Mouse (Mus musculus) lung, postnatal 14 days (tissue): ENCODE data around the gene Esrra.

ENCODE experiments used
- DNase-seq: peaks from one replicate; pipeline ENCODE4 v3.0.0; 2021

Gene Esrra

DNA sequence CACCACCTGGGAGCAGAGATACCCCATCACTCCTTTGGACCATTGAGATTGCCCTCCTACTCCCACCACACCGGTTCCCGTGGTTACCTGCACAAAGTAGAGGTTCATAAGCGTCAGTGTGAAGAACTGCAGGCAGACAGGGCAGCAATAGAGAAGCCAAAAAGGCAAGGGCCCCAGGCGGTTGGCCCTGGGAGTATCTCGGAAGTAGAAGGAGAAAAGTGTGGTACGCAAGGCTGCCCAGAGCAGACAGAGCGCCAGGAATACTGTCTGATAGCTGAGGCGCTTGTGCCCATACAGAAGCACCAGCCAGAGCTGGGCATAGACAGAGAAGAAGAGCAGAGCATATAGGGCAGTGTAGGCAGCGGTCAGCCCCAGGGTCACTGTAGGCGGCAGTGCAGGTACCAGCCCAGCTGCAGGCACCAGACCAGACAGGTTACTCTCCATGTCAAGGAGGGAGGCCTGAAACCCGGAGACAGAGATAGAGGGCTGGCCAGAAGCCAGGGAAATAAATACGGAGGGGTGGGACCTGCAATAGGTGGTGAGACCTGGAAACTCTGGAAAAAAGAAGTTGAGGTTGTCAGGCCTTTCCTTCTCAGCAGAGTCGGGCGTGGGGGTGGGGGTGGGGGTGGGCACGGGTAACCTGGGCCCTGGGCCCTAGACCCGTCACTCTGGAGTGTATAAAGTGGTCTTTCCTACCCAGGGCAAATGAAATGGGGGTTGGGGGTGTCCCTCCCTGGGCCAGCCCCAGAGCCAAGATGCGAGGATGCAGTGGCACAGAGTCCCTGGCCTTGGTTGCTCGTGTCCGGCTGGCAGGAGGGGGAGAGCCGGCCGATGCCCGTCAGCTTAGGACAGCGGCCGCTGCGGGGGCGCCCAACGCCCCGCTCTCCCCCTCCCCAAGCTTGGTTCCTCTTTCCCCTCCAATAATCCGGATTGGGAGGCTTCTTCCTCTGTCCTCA is 19.1 kb upstream of the Esrra start:
- DNase-seq: no peak

DNA sequence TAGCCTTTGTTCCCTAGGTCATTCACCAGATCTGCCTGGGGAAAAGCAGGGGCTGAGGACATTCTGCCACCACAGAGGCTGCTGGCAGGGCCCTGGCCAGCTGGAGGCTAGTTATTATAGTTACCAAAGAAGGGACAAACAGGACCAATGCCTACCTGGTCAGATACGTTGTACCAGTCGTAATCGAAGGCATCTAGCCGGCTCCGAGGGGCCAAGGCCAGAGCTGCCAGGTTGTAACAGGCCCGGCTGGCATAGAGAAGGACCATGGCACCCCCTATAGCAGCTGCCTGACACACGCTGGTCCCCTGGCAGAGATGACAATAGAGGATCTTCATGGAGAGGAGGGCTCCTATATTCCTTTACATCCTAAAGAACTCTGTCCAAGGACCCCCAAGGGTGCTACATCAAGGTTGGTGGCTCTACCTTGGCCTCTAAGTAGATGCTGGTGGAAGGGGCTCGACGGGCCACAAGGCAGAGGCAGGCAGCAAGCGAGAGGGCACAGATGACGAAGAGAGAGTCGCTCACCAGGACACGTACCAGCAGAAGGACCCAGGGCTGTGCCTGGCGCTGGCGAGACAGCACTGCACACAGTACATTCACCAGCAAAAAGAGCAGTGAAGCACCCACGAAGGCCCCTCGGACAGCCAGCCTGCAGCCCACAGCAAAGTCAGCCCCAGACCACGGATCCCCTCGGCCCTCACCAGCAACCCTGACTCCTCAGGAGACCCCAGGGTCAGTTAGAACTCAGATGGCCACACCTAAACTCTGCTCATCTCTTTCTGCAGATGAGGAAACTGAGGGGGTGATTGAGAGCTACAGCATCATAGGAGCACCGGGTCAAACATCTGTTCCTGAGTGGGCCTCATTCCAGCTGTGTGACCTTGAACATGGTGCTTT is 17.7 kb upstream of the Esrra start:
- no peak for DNase-seq

DNA sequence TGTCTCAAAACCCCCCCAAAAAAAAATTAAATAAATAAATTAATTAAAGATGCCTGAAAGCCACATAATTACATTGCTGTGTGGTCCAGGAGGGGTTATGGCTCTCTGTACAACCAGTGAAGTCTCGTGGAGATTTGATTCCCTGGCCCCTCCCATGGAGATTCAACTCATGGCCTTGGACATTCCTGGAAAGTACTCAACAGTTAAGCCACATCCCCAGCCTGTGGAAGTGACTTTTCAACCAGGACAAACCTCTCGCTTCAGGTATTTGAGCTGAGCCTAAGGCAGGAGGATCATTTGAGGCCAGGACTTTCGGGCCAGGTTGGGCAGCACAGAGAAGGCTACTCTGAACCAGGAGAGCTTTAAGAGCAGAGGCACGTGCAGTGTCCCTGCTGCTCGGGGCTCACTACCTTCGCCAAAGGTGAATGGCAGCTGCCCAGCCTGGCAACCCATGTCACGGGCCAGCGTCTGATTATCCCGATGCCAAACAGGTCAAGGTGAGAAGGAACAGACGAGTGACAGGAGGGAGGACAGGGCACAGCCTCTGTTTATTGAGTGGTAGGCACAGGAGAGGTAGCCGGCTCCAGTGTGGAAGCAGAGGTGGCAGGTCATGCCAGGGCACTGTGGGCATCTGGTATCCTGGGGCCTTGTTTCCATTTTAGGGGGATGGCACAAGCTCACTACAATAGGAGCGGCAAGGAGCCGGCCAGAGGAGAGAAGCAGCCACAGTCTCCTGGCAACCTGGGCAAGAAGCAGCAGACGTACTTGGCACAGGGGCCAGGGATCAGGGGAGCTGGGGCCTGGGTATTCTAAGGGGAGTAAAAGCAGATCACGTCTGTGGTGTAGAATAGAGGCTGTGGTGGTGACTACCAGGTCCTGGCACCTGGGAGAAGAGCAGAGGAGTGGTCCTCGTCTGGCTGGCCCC is 16.2 kb upstream of the Esrra start:
- no peak for DNase-seq

DNA sequence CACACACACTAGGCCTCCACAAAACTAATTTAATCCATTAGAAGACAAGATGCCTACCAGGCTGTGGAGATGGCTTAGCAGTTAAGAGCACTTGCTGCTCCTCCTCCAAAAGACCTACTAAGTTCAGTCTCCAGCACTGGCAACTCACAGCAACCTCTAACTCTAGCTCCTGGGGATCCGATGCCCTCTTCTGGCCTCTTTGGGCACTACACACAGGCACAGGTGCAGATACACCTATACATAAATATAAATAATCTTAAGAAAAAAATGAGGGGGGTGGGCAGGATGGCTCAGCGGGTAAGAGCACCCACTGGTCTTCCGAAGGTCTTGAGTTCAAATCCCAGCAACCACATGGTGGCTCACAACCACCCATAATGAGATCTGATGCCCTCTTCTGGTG is 14.7 kb upstream of the Esrra start:
- no peak for DNase-seq

DNA sequence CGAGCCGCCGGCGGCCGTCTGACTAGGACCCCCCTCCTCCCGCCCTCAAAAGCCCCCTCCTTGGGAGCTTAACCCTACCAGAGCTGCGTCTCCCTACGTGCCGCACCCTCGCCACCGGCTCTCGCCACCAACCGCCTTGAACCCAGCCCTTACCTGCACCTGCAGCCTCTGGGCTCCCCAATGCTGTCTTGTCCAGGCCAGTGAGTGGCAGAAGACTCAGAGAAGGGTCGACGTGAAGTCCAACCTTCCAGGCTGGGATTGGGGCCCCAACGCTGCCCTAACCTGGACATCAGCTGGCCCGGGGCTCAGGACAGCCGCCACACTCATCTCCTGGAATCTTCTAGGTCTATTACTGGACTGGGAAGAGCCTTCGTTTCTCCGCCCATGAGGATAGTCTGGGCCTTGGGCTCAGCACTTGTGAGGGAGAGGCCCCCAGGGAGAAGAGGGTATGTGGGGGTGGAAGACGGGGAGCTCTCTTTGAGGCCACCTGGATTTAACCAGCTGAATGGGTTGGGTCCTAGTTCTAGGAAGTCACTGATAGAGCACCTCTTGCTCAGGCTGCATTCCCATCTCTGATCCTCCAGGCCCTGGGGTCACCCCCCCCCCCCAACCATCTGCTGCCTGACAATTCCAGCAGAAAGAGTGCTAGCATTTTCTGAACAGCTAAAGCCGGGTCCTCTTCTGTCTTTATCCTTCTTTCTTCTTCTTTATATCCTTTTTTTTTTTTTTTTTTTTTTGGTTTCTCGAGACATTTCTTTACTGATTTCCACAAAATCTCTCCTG is 12.8 kb upstream of the Esrra start, which contains the start of gene Kcnk4:
TSS of gene Kcnk4 (minus strand) at position 321 of the 783 bp plus-strand sequence.
- no peak for DNase-seq

DNA sequence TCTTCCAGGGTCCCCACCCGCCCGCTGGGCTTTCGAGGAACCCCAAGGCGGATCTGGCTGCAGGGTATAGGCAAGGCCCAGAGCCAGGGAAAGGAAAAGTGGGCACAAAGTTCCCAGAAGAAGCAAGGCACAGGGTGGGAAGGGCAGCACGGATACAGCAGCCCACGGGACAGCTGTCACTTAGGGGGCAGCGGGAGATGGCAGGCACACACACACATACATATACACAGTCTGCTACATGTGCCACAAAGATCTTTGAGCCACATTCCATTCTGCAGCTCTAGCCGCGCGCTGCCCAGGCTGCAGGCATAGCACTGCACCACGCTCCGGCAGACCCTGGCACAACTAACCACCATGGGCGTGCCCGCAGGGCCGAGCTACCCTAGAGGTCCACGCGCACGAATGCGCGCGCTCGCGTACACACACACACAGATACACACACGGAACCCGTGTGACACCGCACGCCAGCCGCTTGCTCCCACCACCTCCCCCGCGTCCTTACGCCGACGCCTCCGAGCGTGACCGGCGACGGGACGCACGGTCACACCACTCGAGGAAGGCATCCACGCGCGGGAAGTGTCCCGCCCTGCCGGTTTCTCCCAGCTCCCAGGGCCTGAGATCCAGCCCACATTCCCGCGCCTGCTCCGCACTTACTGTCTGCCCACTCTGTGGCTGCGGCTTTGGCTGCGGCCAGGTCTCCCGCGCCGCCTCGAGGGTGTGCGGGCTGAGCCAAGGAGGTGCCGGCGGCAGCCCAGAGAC is 12.0 kb upstream of the Esrra start:
- no peak for DNase-seq

DNA sequence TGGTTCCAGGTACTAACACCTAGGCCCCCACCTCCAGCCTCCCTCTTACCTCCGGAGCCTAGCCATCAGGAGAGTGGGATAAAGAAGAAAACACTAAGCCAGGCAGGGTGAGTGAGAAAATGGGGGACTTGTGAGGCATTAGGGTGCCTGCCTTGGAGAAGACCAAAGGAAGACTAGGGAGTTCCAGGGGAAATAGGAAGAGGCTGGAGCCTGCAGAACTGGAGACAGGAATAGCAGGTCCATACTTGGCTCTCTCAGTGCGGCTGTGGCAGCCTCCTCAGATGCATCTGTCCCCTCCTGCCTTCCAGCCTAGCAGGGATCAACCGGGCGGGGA is 11.5 kb upstream of the Esrra start:
- no peak for DNase-seq

DNA sequence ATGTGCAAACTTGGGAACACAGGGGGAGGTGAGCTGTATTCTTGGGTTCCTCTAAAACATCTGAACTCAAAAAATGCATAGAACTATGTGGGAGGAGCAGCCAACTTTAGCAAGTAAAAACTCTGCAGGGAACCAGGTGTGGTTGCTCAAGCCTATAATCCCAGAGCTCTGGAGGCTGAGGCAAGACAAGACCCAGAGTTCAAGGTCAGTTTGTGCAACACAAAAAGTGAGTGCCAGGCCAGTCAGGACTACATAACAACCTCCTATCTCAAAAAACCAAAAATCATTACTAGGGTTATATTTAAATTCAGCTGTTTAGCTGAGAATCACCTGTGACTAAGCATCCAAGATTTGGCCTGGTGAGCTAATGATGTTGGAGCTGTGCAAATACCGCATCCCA is 10.4 kb upstream of the Esrra start:
- no peak for DNase-seq

DNA sequence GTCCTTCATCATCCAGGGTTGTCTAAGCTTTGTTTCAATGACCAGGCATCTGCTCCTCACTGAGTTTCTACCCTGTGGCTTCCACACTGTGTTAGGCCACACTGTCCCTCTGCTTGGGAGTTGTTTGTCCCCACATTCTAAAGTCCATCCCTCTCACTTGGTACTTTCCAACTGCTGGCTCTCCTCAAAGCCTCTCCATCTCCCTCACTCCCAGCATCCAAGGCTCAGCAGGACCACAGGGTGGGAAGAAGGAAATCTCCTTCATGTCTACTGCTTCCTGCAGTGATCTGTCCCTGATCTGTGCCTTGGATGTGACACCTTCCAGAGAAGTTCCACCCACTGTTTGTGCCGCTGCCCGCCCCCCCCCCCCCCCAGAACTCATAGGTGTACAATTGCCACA is 9.4 kb upstream of the Esrra start:
- no peak for DNase-seq

DNA sequence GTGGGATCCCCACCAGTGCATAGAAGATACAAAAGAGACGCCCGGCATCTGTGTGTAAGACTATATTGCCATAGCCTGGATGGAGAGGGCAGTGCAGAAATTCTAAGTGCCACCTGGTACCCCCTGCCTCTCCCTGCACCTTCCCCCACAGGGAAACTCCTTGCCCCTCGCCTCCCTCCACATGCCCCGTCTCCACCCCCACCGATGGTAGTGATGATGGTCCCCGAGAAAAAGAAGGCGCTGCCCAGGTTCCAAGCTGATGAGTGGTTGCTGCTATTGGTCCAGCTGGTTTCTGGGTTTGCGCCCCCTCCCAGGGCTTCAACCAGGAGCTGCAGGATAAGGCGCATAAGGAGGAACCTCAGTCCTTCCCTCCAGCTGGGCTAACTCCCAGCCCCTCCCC is 6.5 kb upstream of the Esrra start:
- no peak for DNase-seq

DNA sequence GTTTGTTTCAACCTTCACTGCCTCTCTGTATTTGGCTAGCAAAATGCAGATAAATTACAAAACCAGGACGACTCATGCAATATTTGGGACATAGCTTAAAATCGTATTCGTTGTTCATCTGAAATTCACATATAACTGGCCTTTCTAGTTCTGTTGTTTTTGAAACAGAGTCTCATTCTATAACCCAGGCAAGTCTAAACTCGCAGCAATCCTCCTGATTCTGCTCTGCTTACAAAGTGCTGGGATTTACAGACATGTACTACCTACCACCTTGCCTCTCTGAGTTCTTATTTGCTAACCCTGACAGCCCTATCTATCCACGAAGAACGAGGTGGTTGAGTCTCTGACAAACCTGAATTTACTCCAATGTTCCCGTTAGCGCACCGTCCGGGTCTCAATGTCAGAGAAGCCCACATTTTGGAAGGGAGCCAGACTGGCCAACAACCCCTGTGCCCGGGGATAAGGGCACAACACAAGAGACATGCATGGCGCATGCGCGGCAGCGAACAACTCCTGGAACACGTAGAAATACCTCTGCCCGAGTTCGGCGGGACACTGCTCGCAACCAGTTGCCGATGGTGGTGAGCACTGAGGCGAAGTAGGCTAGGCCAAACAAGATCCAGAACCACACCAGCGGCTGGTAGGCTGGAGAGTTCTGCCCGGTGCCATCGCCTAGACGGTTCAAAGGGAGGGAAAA is 5.1 kb upstream of the Esrra start:
- DNase-seq: no peak

DNA sequence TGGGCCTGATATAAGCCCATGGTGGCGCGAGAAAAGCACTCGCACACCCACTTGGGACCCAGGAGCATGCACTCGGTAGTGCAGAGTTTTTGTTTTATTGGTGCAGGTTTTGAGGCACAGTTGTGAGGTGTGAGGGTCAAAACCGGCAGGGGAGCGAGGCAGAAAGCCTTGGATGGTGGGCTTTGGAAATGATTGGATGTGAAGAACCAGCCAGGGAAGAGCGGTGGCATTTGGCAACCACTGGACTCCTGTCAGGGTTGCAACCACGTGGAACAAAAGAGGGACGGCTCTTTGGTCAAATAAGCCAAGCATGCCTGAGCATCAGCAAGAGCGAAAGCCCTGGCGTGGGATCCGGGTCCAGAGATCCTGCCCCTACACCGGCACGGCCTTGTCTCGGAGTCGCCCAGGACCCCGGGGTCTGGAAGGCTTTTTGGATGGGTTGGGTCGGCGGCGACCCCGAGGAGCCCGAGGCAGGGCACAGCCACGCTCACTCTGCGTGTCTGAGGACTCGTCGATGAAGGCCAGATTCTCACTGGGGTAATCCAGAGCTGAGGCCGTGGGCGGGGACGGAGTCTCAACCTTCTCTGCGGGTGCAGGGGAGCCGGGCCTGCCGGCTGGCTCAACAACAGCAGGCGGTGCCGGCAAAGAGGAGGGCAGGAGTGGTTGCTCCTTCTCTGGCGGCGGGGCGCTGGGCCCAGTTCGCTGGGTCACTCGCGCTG is 4.2 kb upstream of the Esrra start:
- DNase-seq: no peak

DNA sequence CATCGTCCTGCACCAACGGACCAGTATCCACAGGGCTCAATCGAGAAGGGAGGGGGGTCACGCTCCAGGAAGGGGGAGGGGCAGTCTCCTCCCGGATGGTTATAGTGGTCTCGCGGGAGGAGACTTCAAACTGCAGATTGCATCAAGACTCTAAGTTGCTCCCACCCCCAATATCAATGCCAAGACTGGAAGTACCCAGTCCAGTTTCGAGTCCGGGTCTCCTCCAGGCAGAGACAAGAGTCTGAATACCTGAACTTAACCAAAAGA is 3.6 kb upstream of the Esrra start, which contains the start of gene Catsperz:
TSS of gene Catsperz (minus strand) at position 74 of the 267 bp plus-strand sequence.
- DNase-seq: no peak

DNA sequence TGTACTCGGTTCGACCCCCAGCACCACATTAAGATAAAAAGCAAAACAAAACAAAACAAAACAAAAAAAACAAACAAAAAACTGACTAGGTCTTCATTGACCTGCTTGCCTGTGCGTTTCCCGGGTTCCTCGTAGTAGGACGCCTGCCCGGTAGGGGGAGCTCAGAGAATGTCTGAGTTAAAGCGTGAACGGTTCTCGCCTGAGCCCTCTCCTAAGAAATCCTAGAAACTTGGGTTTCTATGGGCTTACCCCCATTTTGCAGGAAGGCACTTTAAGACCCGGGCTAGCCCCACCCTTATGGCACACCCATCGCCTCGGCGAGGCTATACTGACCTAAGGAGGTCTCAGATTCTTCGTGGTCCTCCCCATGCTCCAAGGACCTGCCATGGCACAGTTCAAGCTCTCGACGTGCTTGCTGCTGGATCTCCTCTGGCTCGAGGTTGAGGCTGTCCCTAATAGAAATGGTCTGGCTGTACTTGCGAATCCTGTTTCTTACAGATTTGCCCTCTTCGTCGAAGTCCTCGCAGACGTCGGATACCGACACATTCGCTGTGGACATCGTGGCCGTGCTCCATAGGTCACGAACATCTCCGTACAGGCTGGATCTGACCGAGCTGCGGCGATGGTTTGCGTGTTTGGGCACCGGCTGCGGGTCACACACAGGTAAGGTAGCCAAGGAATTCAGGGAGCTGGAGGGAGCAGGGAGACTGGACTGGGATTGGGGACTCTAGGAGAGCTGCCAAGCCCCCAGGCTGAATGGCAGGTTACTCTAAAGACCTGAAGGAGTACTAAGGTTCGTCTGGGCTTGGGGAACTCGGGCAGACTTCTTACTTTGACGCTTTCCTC is 3.1 kb upstream of the Esrra start:
- DNase-seq: peak; percentile 93

DNA sequence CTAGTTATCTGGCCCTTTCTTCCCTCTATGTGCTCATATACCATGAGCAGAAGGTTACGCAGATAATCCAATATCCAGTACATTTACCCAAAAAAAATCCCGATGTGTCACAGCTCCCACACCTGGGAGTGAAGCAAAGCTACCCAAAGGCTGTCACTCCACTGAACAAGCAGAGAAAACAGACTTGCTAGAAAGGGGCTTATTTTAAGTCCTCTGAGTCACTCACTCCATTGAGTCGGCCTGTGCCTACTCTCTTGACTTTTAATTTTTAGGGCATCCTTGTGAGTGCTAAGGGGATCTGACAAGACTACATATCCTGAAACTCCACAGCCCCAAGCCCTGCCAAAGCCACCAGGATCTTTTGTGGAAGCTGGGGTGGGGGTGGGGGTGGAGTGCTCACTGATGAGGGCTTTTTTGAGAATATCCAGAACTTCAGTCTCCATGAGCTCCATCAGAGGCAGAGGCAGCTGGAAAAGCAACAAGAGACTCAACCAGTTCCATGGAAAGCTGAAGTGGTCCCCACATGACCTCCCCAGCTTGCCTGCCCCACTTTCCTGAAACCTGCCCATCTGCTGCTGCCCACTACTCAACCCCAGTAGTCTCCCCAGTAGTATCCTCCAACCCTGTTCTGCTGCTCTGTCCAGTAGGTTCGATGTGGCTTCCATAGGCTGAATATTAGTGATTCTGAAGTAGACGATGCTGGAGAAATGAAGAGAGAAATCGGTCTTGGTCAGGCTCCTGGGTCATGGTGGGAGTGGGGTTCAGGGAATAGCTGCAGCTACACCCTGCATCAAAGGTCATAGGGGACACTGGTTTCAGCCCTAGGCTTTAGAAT is 1.5 kb upstream of the Esrra start:
- DNase-seq: no peak

DNA sequence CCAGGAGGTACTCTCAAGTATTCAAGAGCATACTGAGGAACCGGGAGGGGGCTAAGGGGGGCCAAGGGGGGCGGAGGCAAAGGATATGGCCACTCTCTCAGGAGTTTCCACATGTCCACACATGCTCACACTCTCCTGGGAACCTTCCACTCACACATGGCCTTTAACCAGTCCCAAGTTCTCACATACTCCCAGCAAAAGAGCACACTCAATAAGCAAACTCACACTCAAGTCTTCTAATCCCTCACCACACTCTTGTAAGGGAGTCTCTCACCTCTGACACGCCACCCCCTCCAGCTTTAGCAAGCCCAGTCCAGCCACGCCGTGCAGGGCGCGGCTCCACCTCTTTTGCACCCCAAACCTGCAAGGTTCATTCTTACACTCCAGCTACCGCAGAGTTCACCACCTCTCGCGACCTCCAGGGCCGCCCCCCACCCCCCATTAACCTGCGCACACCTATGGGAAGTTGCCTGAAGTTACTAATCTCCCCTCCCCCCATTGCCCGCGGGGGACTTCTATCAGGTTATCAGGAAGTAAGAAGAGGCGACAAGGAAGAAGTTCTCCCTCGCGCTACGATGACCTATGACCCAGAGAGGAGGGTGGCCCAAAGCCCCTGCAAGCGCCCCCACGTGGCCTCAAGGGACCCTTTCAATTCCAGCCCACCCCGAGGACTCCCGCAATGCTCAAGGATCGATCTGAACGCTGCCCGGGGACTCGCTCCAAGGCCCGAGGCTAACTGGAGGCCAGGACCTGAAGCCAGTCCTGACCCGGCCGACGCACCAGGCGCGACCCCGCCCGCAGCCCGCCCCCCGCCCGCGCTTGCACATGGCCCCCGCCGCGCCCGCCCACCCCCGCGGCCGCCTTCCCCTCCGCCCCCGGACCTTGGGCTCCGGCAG is 624 bp downstream of the Esrra start:
- peak; percentile 45 for DNase-seq
